Mouse (Mus musculus) intestine, embryonic 16.5 days (tissue): ENCODE results near the gene Fip1l1. TPM values are rescaled to one million over a fixed set of nuclear protein-coding genes. Genes with fewer than 3 reads are reported as not detected.

Experiments used
- ATAC-seq: fragments of 200-750 bp; cut with Nextera tagmentation; 2 replicates; pipeline ENCODE4 v1.8.0; 2017; ENCODE audit warnings: moderate TSS enrichment, moderate library complexity
- H3K27ac ChIP-seq: fragments of 300-500 bp; sonication (generic); 2 replicates; pipeline ENCODE4 v1.5.1; 2014; ENCODE audit warnings: mild to moderate bottlenecking, low read length
- H3K27me3 ChIP-seq: fragments of 300-500 bp; sonication (generic); replicated peaks from 2 replicates; pipeline ENCODE4 v1.6.1; 2014; ENCODE audit warnings: low read length, control low read depth, mixed read lengths; ENCODE audit not compliant: control insufficient read depth, insufficient read depth
- H3K36me3 ChIP-seq: fragments of 300-500 bp; sonication (generic); 2 replicates; pipeline ENCODE4 v1.6.1; 2014; ENCODE audit warnings: low read length, control low read depth; ENCODE audit not compliant: control insufficient read depth, insufficient read depth
- H3K4me1 ChIP-seq: fragments of 300-500 bp; sonication (generic); 2 replicates; pipeline ENCODE4 v1.6.1; 2014; ENCODE audit warnings: low read length, control low read depth, mixed read lengths; ENCODE audit not compliant: control insufficient read depth, insufficient read depth
- H3K4me2 ChIP-seq: fragments of 300-500 bp; sonication (generic); 2 replicates; pipeline ENCODE4 v1.6.1; 2014; ENCODE audit warnings: low read depth, low read length, control low read depth
- H3K4me3 ChIP-seq: fragments of 300-500 bp; sonication (generic); 2 replicates; pipeline ENCODE4 v1.5.1; 2014; ENCODE audit warnings: mild to moderate bottlenecking, low read length
- H3K9ac ChIP-seq: fragments of 300-500 bp; sonication (generic); 2 replicates; pipeline ENCODE4 v1.6.1; 2014; ENCODE audit warnings: low read depth, low read length
- H3K9me3 ChIP-seq: fragments of 300-500 bp; sonication (generic); 2 replicates; pipeline ENCODE4 v1.6.1; 2016; ENCODE audit warnings: low read length, control low read depth; ENCODE audit not compliant: control insufficient read depth
- WGBS: fragments of 180-500 bp; shearing (Covaris S2); extraction: QIAGEN DNeasy Blood & Tissue Kit; methylation state at CpG from one replicate; pipeline ENCODE4 v1.1.7; 2014; 5-methylcytosine and 5-hydroxymethylcytosine counted together
- polyA plus RNA-seq: library from polyadenylated mRNA; unstranded; fragments of >200 nt; fragmentation: Nextera tagmentation; extraction: Ambion mirVana; gene quantifications from 2 replicates; pipeline ENCODE4 v1.2.1, GENCODE M21; 2015

Fip1l1 gene
- polyA plus RNA-seq, 1 experiment from 2014 or later: 61.0 TPM

GRCm38 (mm10) chr5:74606213-74606612, 71.0 kb downstream of the Fip1l1 start:
- Histone ChIP-seq H3K27ac (no peak overlapping the region), H3K36me3 (no peaks in the 10 kb centered on the region), H3K27me3 (no peaks in the 10 kb centered on the region), H3K9ac (no peak overlapping the region), H3K4me1 (no peaks in the 10 kb centered on the region), H3K4me3 (no peak overlapping the region), H3K4me2 (no peak overlapping the region), H3K9me3 (no peaks in the 10 kb centered on the region)
- no peak for ATAC-seq
- 87% methylated on average over 8 of the region's 8 CpGs for WGBS

DNA sequence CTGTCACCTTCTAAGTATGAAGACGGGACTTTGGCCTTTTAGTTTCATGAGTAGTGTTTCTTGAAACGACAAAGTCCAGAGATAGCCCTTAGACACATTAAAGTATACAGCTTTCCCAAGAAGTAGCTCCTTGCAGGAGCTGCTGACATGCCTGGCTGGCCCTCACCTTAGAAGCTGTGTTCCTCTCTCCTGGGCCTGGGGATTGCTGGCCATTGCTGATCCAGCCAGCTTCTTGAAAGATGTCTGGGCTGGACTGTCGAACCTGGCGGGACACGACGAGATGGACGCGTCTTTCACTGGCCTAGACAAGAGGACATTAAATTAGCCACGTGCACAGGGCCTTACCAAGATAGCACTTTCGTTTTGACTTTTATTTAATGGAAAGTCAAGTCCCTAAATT, 75.3 kb downstream of the Fip1l1 start:
- Histone ChIP-seq H3K4me3 (no peak overlapping the region), H3K9me3 (no peaks in the 10 kb centered on the region), H3K27me3 (no peaks in the 10 kb centered on the region), H3K4me2 (no peak overlapping the region), H3K4me1 (0 out of 2 replicates have a peak, but pooled peaks cover 5% of the 10 kb centered on the region), H3K36me3 (no peaks in the 10 kb centered on the region), H3K9ac (no peak overlapping the region), H3K27ac (no peak overlapping the region)
- WGBS: 71% methylated on average over 10 of the region's 10 CpGs
- peak; percentile 27; the same call in 1 of the 2 replicates for ATAC-seq

DNA sequence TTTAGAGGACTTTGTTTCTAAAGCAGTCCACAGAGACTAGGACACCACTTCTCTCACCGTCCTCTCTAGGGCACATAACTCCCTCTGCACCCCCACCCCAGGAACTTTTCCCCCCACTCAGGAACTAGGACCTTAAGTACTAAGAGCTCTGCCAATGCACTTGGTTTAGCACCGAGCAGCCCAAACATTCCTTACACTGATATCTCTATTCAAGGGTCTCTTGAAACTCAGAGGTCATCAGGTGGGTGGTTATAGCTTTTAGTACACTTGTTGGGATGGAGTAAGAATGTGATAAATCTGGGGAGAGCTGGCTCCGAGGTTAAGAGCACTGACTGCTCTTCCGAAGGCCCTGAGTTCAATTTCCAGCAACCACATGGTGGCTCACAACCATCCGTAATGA, 77.5 kb downstream of the Fip1l1 start:
- H3K9ac ChIP-seq: no peak overlapping the region
- no peak for ATAC-seq
- no peak overlapping the region for H3K4me3 ChIP-seq
- 0 out of 2 replicates have a peak, but pooled peaks cover 5% of the 10 kb centered on the region for H3K4me1 ChIP-seq
- no peaks in the 10 kb centered on the region for H3K9me3 ChIP-seq
- WGBS: 79% methylated on average over 5 of the region's 5 CpGs
- no peak overlapping the region for H3K4me2 ChIP-seq
- no peaks in the 10 kb centered on the region for H3K27me3 ChIP-seq
- H3K36me3 ChIP-seq: no peaks in the 10 kb centered on the region
- H3K27ac ChIP-seq: no peak overlapping the region

- Histone ChIP-seq H3K36me3 (no peaks in the 10 kb centered on the region), H3K4me1 (0 out of 2 replicates have a peak, but pooled peaks cover 5% of the 10 kb centered on the region), H3K9me3 (no peaks in the 10 kb centered on the region), H3K27ac (no peak overlapping the region), H3K27me3 (no peaks in the 10 kb centered on the region), H3K4me3 (no peak overlapping the region), H3K4me2 (no peak overlapping the region), H3K9ac (no peak overlapping the region)
- ATAC-seq: peak; percentile 79
- 31% methylated on average over 18 of the region's 18 CpGs for WGBS
Measured at GRCm38 (mm10) chr5:74613491-74614151, 78.4 kb downstream of the Fip1l1 start.

GRCm38 (mm10) chr5:74617816-74618572, 82.7 kb downstream of the Fip1l1 start:
- Histone ChIP-seq H3K9ac (no peak overlapping the region), H3K36me3 (no peaks in the 10 kb centered on the region), H3K9me3 (no peaks in the 10 kb centered on the region), H3K4me3 (no peak overlapping the region), H3K4me2 (no peak overlapping the region), H3K4me1 (0 out of 2 replicates have a peak, but pooled peaks cover 5% of the 10 kb centered on the region), H3K27ac (no peak overlapping the region), H3K27me3 (no peaks in the 10 kb centered on the region)
- ATAC-seq: no peak
- 63% methylated on average over 7 of the region's 13 CpGs for WGBS

DNA sequence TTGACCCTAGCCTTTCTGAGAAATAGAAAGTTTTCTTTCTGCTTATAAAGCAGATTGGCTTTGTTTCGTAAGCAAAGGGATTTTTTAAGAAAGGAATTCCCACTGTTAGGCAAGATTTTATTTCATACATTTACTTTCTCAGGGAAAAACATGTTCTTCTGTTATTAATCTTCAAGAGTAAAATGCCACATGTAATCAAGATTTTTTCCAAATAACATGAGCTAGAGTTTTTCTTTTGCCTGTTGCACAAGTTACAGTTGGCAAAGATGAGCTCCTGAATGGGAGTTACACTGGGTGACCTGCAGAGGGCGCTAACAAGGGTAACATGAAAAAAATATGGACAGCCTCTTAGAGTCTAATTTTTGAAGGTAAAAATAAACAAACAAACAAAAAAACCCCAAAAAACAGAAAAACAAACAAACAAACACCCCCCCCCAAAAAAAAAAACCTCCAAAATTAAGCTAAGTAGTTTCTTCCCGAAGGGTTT, 83.4 kb downstream of the Fip1l1 start:
- H3K27me3 ChIP-seq: no peaks in the 10 kb centered on the region
- no peak overlapping the region for H3K27ac ChIP-seq
- H3K4me3 ChIP-seq: no peak overlapping the region
- no peaks in the 10 kb centered on the region for H3K9me3 ChIP-seq
- H3K36me3 ChIP-seq: no peaks in the 10 kb centered on the region
- no peak for ATAC-seq
- 0 out of 2 replicates have a peak, but pooled peaks cover 2% of the 10 kb centered on the region for H3K4me1 ChIP-seq
- H3K9ac ChIP-seq: no peak overlapping the region
- no peak overlapping the region for H3K4me2 ChIP-seq
- WGBS: 67% methylated on average over 3 of the region's 3 CpGs

DNA sequence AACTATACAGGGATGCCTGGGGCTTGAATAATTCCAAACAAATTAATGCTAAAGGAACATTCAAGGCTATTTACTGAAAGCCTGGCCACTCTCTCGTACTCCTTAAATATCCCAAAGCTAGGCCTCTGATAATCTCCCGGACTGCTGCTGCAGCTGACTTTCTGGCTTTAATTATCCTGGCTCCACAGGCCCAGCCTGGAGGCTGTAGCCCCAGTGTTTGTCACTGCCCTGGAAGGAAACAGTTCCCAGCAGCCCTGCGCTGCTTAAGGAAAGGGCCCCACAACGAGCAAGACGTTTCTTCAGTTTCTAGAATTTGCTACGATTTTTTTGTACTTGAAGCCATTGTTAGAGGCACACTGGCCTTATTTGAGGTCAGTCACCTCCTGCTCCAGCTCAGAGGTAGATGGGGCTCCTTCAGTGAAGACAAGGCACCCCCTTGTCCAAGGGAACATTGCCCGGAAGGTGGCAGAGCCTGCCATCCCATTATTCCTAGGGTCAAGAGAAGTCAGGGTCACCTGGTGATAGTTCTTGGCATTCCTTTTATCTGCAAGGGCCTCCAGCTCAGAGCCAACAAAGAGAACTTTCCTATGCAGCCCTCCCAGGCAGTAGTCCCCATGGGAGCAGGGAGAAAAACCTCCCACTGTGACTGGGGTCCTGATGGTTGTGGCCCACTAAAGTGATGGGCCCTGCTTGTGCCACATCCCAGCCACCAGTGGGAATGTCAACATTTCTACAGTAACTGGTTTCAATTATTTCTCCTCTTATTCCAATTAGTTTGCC, 86.6 kb downstream of the Fip1l1 start:
- no peaks in the 10 kb centered on the region for H3K36me3 ChIP-seq
- WGBS: 59% methylated on average over 7 of the region's 7 CpGs
- no peak overlapping the region for H3K4me2 ChIP-seq
- no peak for ATAC-seq
- no peaks in the 10 kb centered on the region for H3K27me3 ChIP-seq
- H3K9me3 ChIP-seq: no peaks in the 10 kb centered on the region
- no peak overlapping the region for H3K9ac ChIP-seq
- H3K27ac ChIP-seq: no peak overlapping the region
- H3K4me1 ChIP-seq: no peaks in the 10 kb centered on the region
- no peak overlapping the region for H3K4me3 ChIP-seq

GRCm38 (mm10) chr5:74623316-74624000, 88.2 kb downstream of the Fip1l1 start:
- Histone ChIP-seq H3K9me3 (no peaks in the 10 kb centered on the region), H3K4me2 (no peak overlapping the region), H3K27me3 (no peaks in the 10 kb centered on the region), H3K27ac (no peak overlapping the region), H3K9ac (no peak overlapping the region), H3K4me3 (no peak overlapping the region), H3K36me3 (no peaks in the 10 kb centered on the region), H3K4me1 (no peaks in the 10 kb centered on the region)
- 94% methylated on average over 14 of the region's 14 CpGs for WGBS
- ATAC-seq: no peak

DNA sequence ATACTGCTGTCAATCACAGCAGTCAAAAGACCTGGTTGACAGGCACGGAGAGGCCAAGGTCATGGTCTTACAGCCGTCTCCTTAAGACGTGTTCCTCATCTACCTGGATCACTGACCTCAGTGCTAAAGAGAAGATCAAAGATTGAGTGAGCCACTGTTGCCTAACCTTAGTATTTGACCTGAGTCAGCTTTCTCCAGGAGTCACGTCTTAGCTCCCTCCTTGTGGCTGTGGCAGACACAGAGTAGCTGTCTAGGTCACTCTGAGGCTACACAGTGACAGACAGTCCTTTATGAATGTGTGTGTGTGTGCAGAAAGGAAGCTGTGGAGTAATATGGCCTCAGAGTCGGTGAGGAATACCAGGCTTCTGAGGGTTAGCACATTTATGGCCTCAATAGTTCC, 89.1 kb downstream of the Fip1l1 start:
- no peaks in the 10 kb centered on the region for H3K36me3 ChIP-seq
- no peak overlapping the region for H3K9ac ChIP-seq
- WGBS: 52% methylated on average over 5 of the region's 5 CpGs
- H3K4me2 ChIP-seq: no peak overlapping the region
- no peak overlapping the region for H3K27ac ChIP-seq
- H3K4me3 ChIP-seq: no peak overlapping the region
- no peaks in the 10 kb centered on the region for H3K27me3 ChIP-seq
- H3K9me3 ChIP-seq: no peaks in the 10 kb centered on the region
- peak; percentile 88 for ATAC-seq
- H3K4me1 ChIP-seq: no peaks in the 10 kb centered on the region
